Mouse (Mus musculus): ENCODE data around the gene Rab6b. TPM values are rescaled to one million over a fixed set of nuclear protein-coding genes. Genes with fewer than 3 reads are reported as not detected.

Gene Rab6b
- total and polyA plus RNA-seq, 2 experiments from 2014 or later: 155 to 210 TPM

GRCm38 (mm10) chr9:103072204-103072599, 39.4 kb upstream of the Rab6b start:
- H3K4me3 ChIP-seq (ENCODE audit: low read length): no peak overlapping the region
- H3K9me3 ChIP-seq (ENCODE audit: low read length): no peaks in the 10 kb centered on the region
- DNase-seq (ENCODE audit: low spot score) (no peak), ATAC-seq (no peak)
- H3K36me3 ChIP-seq (ENCODE audit: insufficient read depth, low read length): no peaks in the 10 kb centered on the region
- H3K9ac ChIP-seq (replicated peaks; ENCODE audit: low read length): no peak overlapping the region
- H3K4me1 ChIP-seq (ENCODE audit: insufficient read depth, low read length): peaks cover 3% of the 10 kb centered on the region; the same call in 1 of the 2 replicates
- no peak overlapping the region for H3K27ac ChIP-seq
- H3K27me3 ChIP-seq (ENCODE audit: insufficient read depth, low read length): no peaks in the 10 kb centered on the region
- no peak overlapping the region for H3K4me2 ChIP-seq (ENCODE audit: low read depth, low read length)
- no peak for TF ChIP-seq CTCF (IDR thresholded peaks at IDR 0.05; ENCODE audit: low read depth)
- 87% methylated on average over 6 of the region's 6 CpGs for WGBS

DNA sequence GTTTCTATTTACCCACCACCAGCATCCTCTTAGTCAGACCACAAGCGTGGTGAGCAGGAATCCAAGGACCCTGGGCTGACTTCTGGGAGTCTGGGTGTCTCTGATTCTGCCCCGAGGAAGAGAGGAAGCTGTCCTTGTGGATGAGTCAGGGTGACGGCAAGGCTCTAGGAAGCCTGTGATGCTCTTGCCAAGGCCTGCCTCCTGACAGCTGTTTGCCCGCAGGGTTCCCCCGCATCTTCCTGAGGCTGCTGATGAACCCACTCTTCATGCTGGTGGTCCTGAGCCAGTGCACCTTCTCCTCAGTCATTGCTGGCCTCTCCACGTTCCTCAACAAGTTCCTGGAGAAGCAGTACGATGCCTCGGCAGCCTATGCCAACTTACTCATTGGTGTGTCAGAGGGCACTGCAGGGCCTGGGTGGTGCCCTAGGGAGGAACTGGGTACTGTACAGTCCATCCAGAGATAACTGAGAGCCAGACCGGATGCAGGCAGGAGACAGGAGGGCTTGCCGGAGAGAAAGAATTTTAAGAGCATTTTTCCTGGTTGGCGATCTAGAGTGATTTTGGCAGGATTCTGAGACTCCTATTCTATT, 38.6 kb upstream of the Rab6b start:
- Histone ChIP-seq H3K4me1 (ENCODE audit: insufficient read depth, low read length) (no peaks in the 10 kb centered on the region), H3K27ac (no peak overlapping the region), H3K9ac (replicated peaks; ENCODE audit: low read length) (no peak overlapping the region), H3K9me3 (ENCODE audit: low read length) (no peaks in the 10 kb centered on the region), H3K4me3 (ENCODE audit: low read length) (no peak overlapping the region), H3K4me2 (ENCODE audit: low read depth, low read length) (no peak overlapping the region), H3K36me3 (ENCODE audit: insufficient read depth, low read length) (no peaks in the 10 kb centered on the region), H3K27me3 (ENCODE audit: insufficient read depth, low read length) (no peaks in the 10 kb centered on the region)
- TF ChIP-seq CTCF (IDR thresholded peaks at IDR 0.05; ENCODE audit: low read depth): no peak
- ATAC-seq (no peak), DNase-seq (ENCODE audit: low spot score) (no peak)
- 80% methylated on average over 11 of the region's 11 CpGs for WGBS

DNA sequence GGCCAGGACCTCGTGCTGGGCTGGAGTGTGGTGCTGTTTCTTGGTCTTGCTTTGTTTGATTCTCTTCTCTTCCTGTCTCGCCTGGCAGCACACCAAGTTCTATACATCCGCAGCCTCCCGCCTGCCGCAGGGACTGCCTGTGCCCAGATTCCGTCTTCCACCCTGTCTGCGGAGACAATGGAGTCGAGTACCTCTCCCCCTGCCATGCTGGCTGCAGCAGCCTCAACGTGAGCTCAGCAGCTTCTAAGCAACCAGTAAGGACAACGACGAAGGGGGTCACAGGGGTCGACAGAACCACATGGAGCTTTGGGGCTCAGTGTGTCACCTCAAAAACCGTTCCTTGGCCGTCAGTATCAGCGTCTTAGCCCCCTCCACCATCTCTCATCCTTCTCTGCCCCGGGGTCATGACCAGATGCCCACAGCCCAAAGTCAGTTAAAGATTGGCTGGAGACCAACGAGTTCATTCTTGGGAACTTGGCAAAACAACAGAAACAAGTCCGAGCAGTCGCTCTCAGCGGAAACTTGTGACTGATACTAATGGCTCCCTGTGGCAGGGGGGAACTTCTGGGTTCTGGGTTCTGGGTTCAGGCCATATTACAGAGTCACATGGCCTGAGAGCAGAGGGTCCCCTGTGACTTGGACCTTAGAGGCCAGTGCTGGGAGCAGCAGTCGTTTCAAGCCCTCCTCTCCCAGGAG, 34.6 kb upstream of the Rab6b start:
- WGBS: 33% methylated on average over 21 of the region's 21 CpGs
- ATAC-seq (peak; percentile 88), DNase-seq (ENCODE audit: low spot score) (peak; percentile 73)
- no peak for TF ChIP-seq CTCF (IDR thresholded peaks at IDR 0.05; ENCODE audit: low read depth)
- H3K4me1 ChIP-seq (ENCODE audit: insufficient read depth, low read length): no peaks in the 10 kb centered on the region
- no peak overlapping the region for H3K4me2 ChIP-seq (ENCODE audit: low read depth, low read length)
- H3K36me3 ChIP-seq (ENCODE audit: insufficient read depth, low read length): no peaks in the 10 kb centered on the region
- H3K27ac ChIP-seq: no peak overlapping the region; the same call in 1 of the 2 replicates
- no peaks in the 10 kb centered on the region for H3K9me3 ChIP-seq (ENCODE audit: low read length)
- no peak overlapping the region for H3K4me3 ChIP-seq (ENCODE audit: low read length)
- H3K27me3 ChIP-seq (ENCODE audit: insufficient read depth, low read length): no peaks in the 10 kb centered on the region
- no peak overlapping the region for H3K9ac ChIP-seq (replicated peaks; ENCODE audit: low read length)

DNA sequence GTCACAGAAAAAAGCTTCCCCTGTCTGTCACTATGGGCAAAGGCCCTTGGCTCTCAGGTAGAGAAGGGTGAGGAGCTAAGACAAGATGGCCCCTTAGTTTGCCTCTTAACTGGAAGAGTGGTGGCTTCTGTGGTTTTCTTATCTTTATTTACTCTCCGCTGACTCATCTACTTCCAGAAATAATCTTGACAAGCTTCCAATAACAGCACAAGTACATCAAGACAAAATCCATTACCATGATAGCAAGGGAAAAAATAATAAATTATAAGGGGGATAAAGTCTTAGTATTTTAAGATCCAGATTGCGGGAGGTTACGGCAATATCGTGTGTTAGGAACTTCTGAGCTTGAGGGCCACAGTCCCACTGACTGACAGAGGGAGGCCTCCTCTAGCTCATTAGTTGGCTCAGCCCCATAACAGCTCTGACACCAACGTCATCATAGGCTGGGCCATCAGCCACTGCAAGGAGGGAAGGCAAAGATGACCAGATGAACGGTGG, 33.3 kb upstream of the Rab6b start:
- H3K4me1 ChIP-seq (ENCODE audit: insufficient read depth, low read length): no peaks in the 10 kb centered on the region
- DNase-seq (ENCODE audit: low spot score): no peak
- no peaks in the 10 kb centered on the region for H3K36me3 ChIP-seq (ENCODE audit: insufficient read depth, low read length)
- no peaks in the 10 kb centered on the region for H3K27me3 ChIP-seq (ENCODE audit: insufficient read depth, low read length)
- no peak overlapping the region for H3K9ac ChIP-seq (replicated peaks; ENCODE audit: low read length)
- H3K4me2 ChIP-seq (ENCODE audit: low read depth, low read length): no peak overlapping the region
- no peaks in the 10 kb centered on the region for H3K9me3 ChIP-seq (ENCODE audit: low read length)
- no peak overlapping the region for H3K27ac ChIP-seq
- no peak for TF ChIP-seq CTCF (IDR thresholded peaks at IDR 0.05; ENCODE audit: low read depth)
- no peak for ATAC-seq
- WGBS: 84% methylated on average over 6 of the region's 6 CpGs
- H3K4me3 ChIP-seq (ENCODE audit: low read length): no peak overlapping the region

GRCm38 (mm10) chr9:103080211-103080610, 31.4 kb upstream of the Rab6b start:
- Histone ChIP-seq H3K4me1 (ENCODE audit: insufficient read depth, low read length) (0 out of 2 replicates have a peak, but pooled peaks cover 4% of the 10 kb centered on the region), H3K27ac (no peak overlapping the region), H3K4me2 (ENCODE audit: low read depth, low read length) (no peak overlapping the region), H3K4me3 (ENCODE audit: low read length) (no peak overlapping the region), H3K36me3 (ENCODE audit: insufficient read depth, low read length) (no peaks in the 10 kb centered on the region), H3K27me3 (ENCODE audit: insufficient read depth, low read length) (no peaks in the 10 kb centered on the region), H3K9ac (replicated peaks; ENCODE audit: low read length) (no peak overlapping the region), H3K9me3 (ENCODE audit: low read length) (no peaks in the 10 kb centered on the region)
- WGBS: 96% methylated on average over 3 of the region's 3 CpGs
- no peak for DNase-seq (ENCODE audit: low spot score)
- no peak for ATAC-seq
- TF ChIP-seq CTCF (IDR thresholded peaks at IDR 0.05; ENCODE audit: low read depth): no peak

DNA sequence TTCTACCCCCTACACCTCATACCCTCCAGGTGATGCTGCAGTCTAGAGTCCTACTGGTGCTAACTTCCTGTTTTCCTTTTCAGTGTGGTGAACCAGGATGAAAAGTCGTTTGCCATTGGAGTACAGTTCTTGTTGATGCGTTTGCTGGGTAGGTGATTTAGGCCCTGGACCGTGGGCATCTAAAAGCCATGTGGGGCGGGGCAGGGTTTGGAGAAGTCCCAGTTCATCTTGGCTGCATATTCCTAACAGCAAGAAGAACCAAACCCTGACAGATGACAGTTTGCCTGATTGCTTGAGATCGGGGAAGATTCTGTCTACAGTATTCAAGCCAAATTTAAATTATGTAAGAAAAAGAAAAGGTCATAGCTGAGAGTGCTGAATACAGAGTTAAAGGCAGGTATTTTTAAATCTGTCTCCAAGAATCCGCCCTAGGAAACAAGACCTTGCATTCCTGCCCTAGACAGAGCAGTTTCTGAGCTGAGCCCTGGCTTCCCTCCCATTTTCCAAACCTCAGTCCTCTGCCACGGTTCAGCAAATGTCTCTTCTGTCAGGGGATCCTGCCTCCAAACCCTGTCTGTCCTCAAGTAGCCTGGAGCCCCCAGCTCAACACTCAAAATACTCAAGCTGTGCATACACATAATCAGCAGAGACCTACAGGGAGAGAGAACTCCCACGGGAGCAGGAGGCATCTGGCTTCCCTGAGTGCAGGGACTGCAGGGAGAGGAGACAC, 29.2 kb upstream of the Rab6b start:
- Histone ChIP-seq H3K36me3 (ENCODE audit: insufficient read depth, low read length) (no peaks in the 10 kb centered on the region), H3K4me1 (ENCODE audit: insufficient read depth, low read length) (0 out of 2 replicates have a peak, but pooled peaks cover 4% of the 10 kb centered on the region), H3K4me2 (ENCODE audit: low read depth, low read length) (no peak overlapping the region), H3K27ac (no peak overlapping the region), H3K9me3 (ENCODE audit: low read length) (no peaks in the 10 kb centered on the region), H3K4me3 (ENCODE audit: low read length) (no peak overlapping the region), H3K9ac (replicated peaks; ENCODE audit: low read length) (no peak overlapping the region), H3K27me3 (ENCODE audit: insufficient read depth, low read length) (no peaks in the 10 kb centered on the region)
- TF ChIP-seq CTCF (IDR thresholded peaks at IDR 0.05; ENCODE audit: low read depth): no peak
- no peak for DNase-seq (ENCODE audit: low spot score)
- WGBS: 68% methylated on average over 8 of the region's 8 CpGs
- ATAC-seq: no peak

All from hindbrain, postnatal 0 days (tissue).